Mouse (Mus musculus) MEL (cell line): Measurements from ENCODE around the gene Usp3. TPM values are rescaled to one million over a fixed set of nuclear protein-coding genes. Genes with fewer than 3 reads are reported as not detected.
A peak's percentile ranks its signal among the peaks of the same experiment; 100 is the strongest.

Experiments used
- DNase-seq: peaks from one replicate; pipeline ENCODE4 v3.0.0; 2011; ENCODE audit warnings: low read depth, low spot score
- H3K27ac ChIP-seq: 2 replicates; pipeline ENCODE4 v1.5.1; 2012; ENCODE audit warnings: low read depth, mild to moderate bottlenecking, control low read depth, low read length, moderate library complexity; ENCODE audit not compliant: control insufficient read depth
- H3K27me3 ChIP-seq, 2 experiments: fragments of 150-350 bp in 1 of 2; sonication (generic) in 1 of 2; 2 replicates each; pipeline ENCODE4 v1.6.1; 2012; ENCODE audit warnings: low read length in 2 of 2, mild to moderate bottlenecking in 2 of 2, improper control_type of control experiment in 1 of 2, moderate library complexity in 1 of 2; ENCODE audit not compliant: insufficient read depth in 2 of 2, control insufficient read depth in 1 of 2
- H3K36me3 ChIP-seq, 2 experiments: 2 replicates each; pipeline ENCODE4 v1.6.1; 2012 to 2014; ENCODE audit warnings: low read length in 2 of 2, improper control_type of control experiment in 1 of 2, inconsistent platforms in 1 of 2, mild to moderate bottlenecking in 1 of 2; ENCODE audit not compliant: insufficient read depth in 2 of 2, control insufficient read depth in 1 of 2
- H3K4me1 ChIP-seq, 2 experiments: fragments of 150-350 bp in 1 of 2; sonication (generic) in 1 of 2; 2 replicates each; pipeline ENCODE4 v1.6.1; 2012; ENCODE audit warnings: low read length in 2 of 2, improper control_type of control experiment in 1 of 2, mild to moderate bottlenecking in 1 of 2; ENCODE audit not compliant: insufficient read depth in 2 of 2, control insufficient read depth in 1 of 2
- H3K4me3 ChIP-seq, 2 experiments: fragments of 150-350 bp in 1 of 2; sonication (generic) in 1 of 2; 2 replicates each; pipeline ENCODE4 v1.5.1; 2012; ENCODE audit warnings: low read depth in 2 of 2, low read length in 2 of 2, mild to moderate bottlenecking in 2 of 2, moderate library complexity in 2 of 2, control low read depth in 1 of 2, improper control_type of control experiment in 1 of 2; ENCODE audit not compliant: control insufficient read depth in 1 of 2, insufficient read depth in 1 of 2
- H3K79me2 ChIP-seq: 2 replicates; pipeline ENCODE4 v1.6.1; 2012; ENCODE audit warnings: mild to moderate bottlenecking, low read length, moderate library complexity; ENCODE audit not compliant: control insufficient read depth, poor library complexity, insufficient read depth
- H3K9ac ChIP-seq: 2 replicates; pipeline ENCODE4 v1.6.1; 2012; ENCODE audit warnings: low read depth, mild to moderate bottlenecking, control low read depth, low read length, moderate library complexity; ENCODE audit not compliant: control insufficient read depth, poor library complexity, severe bottlenecking
- H3K9me3 ChIP-seq: fragments of 150-350 bp; sonication (generic); replicated peaks from 2 replicates; pipeline ENCODE4 v1.6.1; 2012; ENCODE audit warnings: mild to moderate bottlenecking, low read length, improper control_type of control experiment, moderate library complexity; ENCODE audit not compliant: insufficient read depth
- BHLHE40 ChIP-seq: IDR thresholded peaks from 2 replicates; pipeline ENCODE4 v1.6.1; 2012; ENCODE audit warnings: low read depth, mild to moderate bottlenecking, inconsistent platforms, low read length, improper control_type of control experiment, borderline replicate concordance
- CHD1 ChIP-seq: IDR thresholded peaks from 2 replicates; pipeline ENCODE4 v1.6.1; 2012; ENCODE audit warnings: low read depth, mild to moderate bottlenecking, inconsistent platforms, low read length, improper control_type of control experiment
- CHD2 ChIP-seq: IDR thresholded peaks from 2 replicates; pipeline ENCODE4 v1.6.1; 2011; ENCODE audit warnings: low read length, improper control_type of control experiment
- CTCF ChIP-seq, 3 experiments: IDR thresholded peaks in 2 of 3; conservative IDR thresholded peaks in 1 of 3; 2 replicates each; pipeline ENCODE4 v1.5.1; 2011 to 2012; ENCODE audit warnings: low read length in 3 of 3, low read depth in 2 of 3, mild to moderate bottlenecking in 2 of 3, improper control_type of control experiment in 1 of 3, inconsistent platforms in 1 of 3, mixed read lengths in 1 of 3, moderate library complexity in 1 of 3; ENCODE audit not compliant: control insufficient read depth in 1 of 3, insufficient read depth in 1 of 3, poor library complexity in 1 of 3, severe bottlenecking in 1 of 3
- E2F4 ChIP-seq: IDR thresholded peaks from 2 replicates; pipeline ENCODE4 v1.6.1; 2011; ENCODE audit warnings: low read depth, low read length, improper control_type of control experiment, borderline replicate concordance
- ELF1 ChIP-seq: IDR thresholded peaks from 2 replicates; pipeline ENCODE4 v1.6.1; 2014; ENCODE audit warnings: low read depth, mild to moderate bottlenecking, inconsistent platforms, low read length, improper control_type of control experiment, moderate library complexity
- EP300 ChIP-seq, 2 experiments: IDR thresholded peaks; 2 replicates each; pipeline ENCODE4 v1.6.1; 2011; ENCODE audit warnings: improper control_type of control experiment in 2 of 2, low read length in 2 of 2, low read depth in 1 of 2, mild to moderate bottlenecking in 1 of 2
- ETS1 ChIP-seq: IDR thresholded peaks from 2 replicates; pipeline ENCODE4 v1.6.1; 2012; ENCODE audit warnings: low read depth, mild to moderate bottlenecking, inconsistent platforms, low read length, improper control_type of control experiment, moderate library complexity
- GATA1 ChIP-seq: IDR thresholded peaks from 2 replicates; pipeline ENCODE4 v1.6.1; 2011; ENCODE audit warnings: low read depth, low read length, improper control_type of control experiment
- JUND ChIP-seq: IDR thresholded peaks from 2 replicates; pipeline ENCODE4 v1.6.1; 2011; ENCODE audit warnings: low read depth, mild to moderate bottlenecking, improper control_type of control experiment, low read length
- MAX ChIP-seq: IDR thresholded peaks from 2 replicates; pipeline ENCODE4 v1.6.1; 2011; ENCODE audit warnings: low read length, improper control_type of control experiment
- MAZ ChIP-seq: IDR thresholded peaks from 2 replicates; pipeline ENCODE4 v1.6.1; 2012; ENCODE audit warnings: low read depth, mild to moderate bottlenecking, inconsistent platforms, low read length, improper control_type of control experiment
- MXI1 ChIP-seq: IDR thresholded peaks from 2 replicates; pipeline ENCODE4 v1.6.1; 2011; ENCODE audit warnings: mild to moderate bottlenecking, low read depth, low read length, improper control_type of control experiment
- MYC ChIP-seq: IDR thresholded peaks from 2 replicates; pipeline ENCODE4 v1.6.1; 2011; ENCODE audit warnings: low read depth, mild to moderate bottlenecking, low read length, improper control_type of control experiment, moderate library complexity
- RAD21 ChIP-seq: IDR thresholded peaks from 2 replicates; pipeline ENCODE4 v1.6.1; 2011; ENCODE audit warnings: mild to moderate bottlenecking, low read depth, low read length, improper control_type of control experiment
- SIN3A ChIP-seq: IDR thresholded peaks from 2 replicates; pipeline ENCODE4 v1.6.1; 2012; ENCODE audit warnings: low read length, improper control_type of control experiment, inconsistent platforms
- SMC3 ChIP-seq: IDR thresholded peaks from 2 replicates; pipeline ENCODE4 v1.6.1; 2011; ENCODE audit warnings: low read depth, low read length, improper control_type of control experiment
- TAL1 ChIP-seq: IDR thresholded peaks from 2 replicates; pipeline ENCODE4 v1.6.1; 2012; ENCODE audit warnings: mild to moderate bottlenecking, inconsistent platforms, low read length, moderate library complexity, mixed read lengths
- TCF12 ChIP-seq: IDR thresholded peaks from 2 replicates; pipeline ENCODE4 v1.6.1; 2014; ENCODE audit warnings: low read depth, mild to moderate bottlenecking, inconsistent platforms, low read length, improper control_type of control experiment, moderate library complexity
- USF1 ChIP-seq: IDR thresholded peaks from 2 replicates; pipeline ENCODE4 v1.6.1; 2014; ENCODE audit warnings: low read depth, mild to moderate bottlenecking, inconsistent platforms, low read length, improper control_type of control experiment, moderate library complexity
- USF2 ChIP-seq, 2 experiments: IDR thresholded peaks; 2 replicates each; pipeline ENCODE4 v1.6.1; 2011 to 2012; ENCODE audit warnings: improper control_type of control experiment in 2 of 2, low read length in 2 of 2, borderline replicate concordance in 1 of 2, inconsistent platforms in 1 of 2, low read depth in 1 of 2, mild to moderate bottlenecking in 1 of 2; ENCODE audit not compliant: insufficient read depth in 1 of 2
- ZKSCAN1 ChIP-seq: IDR thresholded peaks from 2 replicates; pipeline ENCODE4 v1.6.1; 2012; ENCODE audit warnings: low read depth, mild to moderate bottlenecking, inconsistent platforms, low read length, improper control_type of control experiment, moderate library complexity
- ZMIZ1 ChIP-seq: IDR thresholded peaks from 2 replicates; pipeline ENCODE4 v1.6.1; 2012; ENCODE audit warnings: low read depth, mild to moderate bottlenecking, inconsistent platforms, low read length, improper control_type of control experiment, moderate library complexity
- polyA plus RNA-seq, 2 experiments: library from polyadenylated mRNA; stranded (reverse) in 1 of 2; unstranded in 1 of 2; fragments of >175 nt in 1 of 2; fragments of >200 nt in 1 of 2; gene quantifications; 2 replicates each; pipeline versions ENCODE4 v1.2.1 to v1.2.4; 2012; ENCODE audit warnings: low replicate concordance in 2 of 2, low read depth in 1 of 2; ENCODE audit not compliant: insufficient read length in 2 of 2, insufficient read depth in 1 of 2, missing spikeins in 1 of 2
- total RNA-seq: library from RNA; depleted of rRNA; stranded (reverse); fragments of 300-350 nt; gene quantifications from 2 replicates; pipeline ENCODE4 v1.2.3, GENCODE M21; 2012

The Usp3 gene
- total and polyA plus RNA-seq, 3 experiments: 9.8 to 534 (median 22.0) TPM

GRCm38 (mm10) chr9:66575041-66575877 lies 17.7 kb downstream of the Usp3 start:
- H3K79me2 ChIP-seq: peaks cover 12% of the 10 kb centered on the region
- H3K4me3 ChIP-seq: no peak overlapping the region
- peaks cover 0 to 23% of the 10 kb centered on the region in 2 experiments; a peak in 2 of 4 replicates for H3K36me3 ChIP-seq
- peaks cover 18 to 19% of the 10 kb centered on the region in 2 experiments for H3K4me1 ChIP-seq
- no peak for DNase-seq
- TF ChIP-seq ETS1 (no peak), CHD2 (no peak), MAX (no peak), USF2 (IDR thresholded peaks at IDR 0.05; ENCODE audit: borderline replicate concordance in 1 of 2, insufficient read depth in 1 of 2, low read depth in 1 of 2, low read length in 2 of 2) (no peak), TAL1 (no peak), JUND (no peak), BHLHE40 (no peak), CTCF (IDR thresholded peaks at IDR 0.05 in 2 of 3, conservative IDR thresholded peaks at IDR 0.05 in 1 of 3; ENCODE audit: control insufficient read depth in 1 of 3, insufficient read depth in 1 of 3, low read depth in 2 of 3, low read length in 3 of 3, poor library complexity in 1 of 3, severe bottlenecking in 1 of 3) (no peak), MYC (no peak), SIN3A (no peak), ZMIZ1 (no peak), ZKSCAN1 (no peak), CHD1 (no peak), RAD21 (no peak), SMC3 (no peak), ELF1 (no peak), MAZ (no peak)
- no peaks in the 10 kb centered on the region for H3K27me3 ChIP-seq
- H3K9me3 ChIP-seq: no peaks in the 10 kb centered on the region
- no peak overlapping the region for H3K9ac ChIP-seq
- no peak overlapping the region for H3K27ac ChIP-seq

GRCm38 (mm10) chr9:66571986-66572700 lies 20.8 kb downstream of the Usp3 start:
- Histone ChIP-seq H3K9me3 (no peaks in the 10 kb centered on the region), H3K4me3 (peak overlapping the region in 1 of 2 experiments; percentile 1; a peak in 1 of 4 replicates), H3K27ac (peak overlapping the region; percentile 16; the same call in 1 of the 2 replicates), H3K9ac (no peak overlapping the region), H3K79me2 (peaks cover 8% of the 10 kb centered on the region), H3K4me1 (peaks cover 16 to 18% of the 10 kb centered on the region in 2 experiments), H3K27me3 (no peaks in the 10 kb centered on the region), H3K36me3 (peaks cover 0 to 25% of the 10 kb centered on the region in 2 experiments; a peak in 2 of 4 replicates)
- DNase-seq: peak; percentile 25
- TF ChIP-seq E2F4 (no peak), MYC (0 out of 2 replicates have a peak, but pooled peaks have one; percentile 17), ETS1 (0 out of 2 replicates have a peak, but pooled peaks have one; percentile 26), CHD1 (no peak), CHD2 (no peak), EP300 (IDR thresholded peaks at IDR 0.05; ENCODE audit: low read depth in 1 of 2, low read length in 2 of 2) (peak; percentile 10 to 20; a peak in 1 of 4 replicates), ZKSCAN1 (no peak), MXI1 (peak; percentile 45; the same call in 1 of the 2 replicates), GATA1 (peak; percentile 65), MAX (peak; percentile 45; the same call in 1 of the 2 replicates), MAZ (no peak), TCF12 (0 out of 2 replicates have a peak, but pooled peaks have one; percentile 24), USF1 (peak; percentile 70), BHLHE40 (peak; percentile 65; the same call in 1 of the 2 replicates)
